In genomic region chr1:73839351-73839750, GRCm38 (mm10) we compare ENCODE assay signal across 27 mouse cellular contexts.
DNase-seq lines count a peak whose midpoint lies in the region; ATAC-seq lines count a peak whose summit lies in the region.
"Had no signal": no experiment of that assay in that cellular context is flagged by ENCODE, and none has a peak within 500 bp of the region (broad histone marks: within the 10 kb centered on the region; RNA-seq: fewer than 3 reads in every experiment).

No protein-coding gene starts in this region.

- H3K27me3 ChIP-seq in hindbrain, embryonic 14.5 days (ENCODE audit: control insufficient read depth, insufficient read depth, low read length), result no peaks in the 10 kb centered on the region
- H3K27me3 ChIP-seq: embryonic facial prominence, embryonic 13.5 days; forebrain, embryonic 13.5 days; kidney, embryonic 15.5 days; neural tube, embryonic 13.5 days had no signal

- no peak overlapping the region for H3K4me2 ChIP-seq in hindbrain, embryonic 14.5 days (replicated peaks)
- H3K4me2 ChIP-seq: embryonic facial prominence, embryonic 13.5 days; forebrain, embryonic 13.5 days; heart, embryonic 12.5 days; kidney, embryonic 15.5 days; neural tube, embryonic 13.5 days had no signal

- 73% methylated on average over 2 of the region's 2 CpGs for WGBS in hindbrain, embryonic 14.5 days

- no peak overlapping the region for H3K4me3 ChIP-seq in hindbrain, embryonic 14.5 days (replicated peaks; ENCODE audit: low read length)
- H3K4me3 ChIP-seq: embryonic facial prominence, embryonic 13.5 days; erythroblast, embryonic 14.5 days; forebrain, embryonic 13.5 days; heart, embryonic 12.5 days; hindbrain, embryonic 10.5 days; kidney, embryonic 15.5 days; limb, embryonic 10.5 days; myocyte; neural tube, embryonic 13.5 days had no signal

- H3K27ac ChIP-seq in hindbrain, embryonic 14.5 days, result no peak overlapping the region
- H3K27ac ChIP-seq: embryonic facial prominence, embryonic 13.5 days; forebrain, embryonic 13.5 days; hindbrain, embryonic 10.5 days; kidney, embryonic 15.5 days; limb, embryonic 10.5 days; neural tube, embryonic 13.5 days had no signal

- no peaks in the 10 kb centered on the region for H3K36me3 ChIP-seq in hindbrain, embryonic 14.5 days (replicated peaks; ENCODE audit: control insufficient read depth, insufficient read depth)
- H3K36me3 ChIP-seq: embryonic facial prominence, embryonic 13.5 days; heart, embryonic 12.5 days; hindbrain, embryonic 10.5 days; kidney, embryonic 15.5 days; limb, embryonic 10.5 days; neural tube, embryonic 13.5 days had no signal

- H3K4me1 ChIP-seq in hindbrain, embryonic 14.5 days (replicated peaks; ENCODE audit: control insufficient read depth, insufficient read depth, low read length), result no peaks in the 10 kb centered on the region
- H3K4me1 ChIP-seq: forebrain, embryonic 13.5 days; heart, embryonic 12.5 days; hindbrain, embryonic 10.5 days; kidney, embryonic 15.5 days; neural tube, embryonic 13.5 days had no signal

- no peak for ATAC-seq in hindbrain, embryonic 14.5 days (ENCODE audit: low FRiP score)
- ATAC-seq: activated CD4-positive, CD25-positive, alpha-beta regulatory T cell, adult 4 months; forebrain, embryonic 13.5 days; intestine, postnatal 0 days; midbrain, embryonic 16.5 days had no signal

- peak; percentile 28 to 43 for DNase-seq in layer of hippocampus, postnatal 10 days (ENCODE audit: low spot score in 2 of 2)
- no peak for DNase-seq in layer of hippocampus, postnatal 25 days (ENCODE audit: extremely low spot score in 1 of 2, low spot score in 1 of 2)
- peak; percentile 28 for DNase-seq in cerebellum, adult 8-10 months
- DNase-seq in cerebellum, postnatal 36 days, result peak; percentile 12 to 18
- no peak for DNase-seq in right cerebral cortex, adult 2 months (ENCODE audit: low spot score in 2 of 2)
- no peak for DNase-seq in kidney, adult 8-10 months
- DNase-seq in hindbrain, embryonic 14.5 days (ENCODE audit: low spot score), result no peak
- DNase-seq: adrenal gland, adult 8-10 months; embryo, embryonic 11 days; heart, adult 11 months; heart, postnatal 10 days; kidney, postnatal 36 days; liver; lung, postnatal 4 days; right cerebral cortex, postnatal 4 days had no signal

- no peak overlapping the region for H3K9ac ChIP-seq in hindbrain, embryonic 14.5 days
- H3K9ac ChIP-seq: embryonic facial prominence, embryonic 13.5 days; forebrain, embryonic 13.5 days; heart, embryonic 12.5 days; kidney, embryonic 15.5 days; neural tube, embryonic 13.5 days had no signal

- H3K9me3 ChIP-seq in hindbrain, embryonic 14.5 days (ENCODE audit: control insufficient read depth, low read length), result no peaks in the 10 kb centered on the region
- H3K9me3 ChIP-seq: embryonic facial prominence, embryonic 13.5 days; forebrain, embryonic 13.5 days; heart, embryonic 12.5 days; hindbrain, embryonic 10.5 days; kidney, embryonic 15.5 days; limb, embryonic 10.5 days; neural tube, embryonic 13.5 days had no signal

Comparison
In these comparisons a context has a peak if more than half of its experiments do, and no peak if none do; other contexts are left out.
1. DNase-seq: peak in layer of hippocampus, postnatal 10 days (2 of 2), cerebellum, adult 8-10 months (single experiment) and cerebellum, postnatal 36 days (2 of 2); none in layer of hippocampus, postnatal 25 days (0 of 2), right cerebral cortex, adult 2 months (0 of 2), kidney, adult 8-10 months (0 of 2) and hindbrain, embryonic 14.5 days (single experiment).